ENCODE assay signal across 28 mouse cellular contexts in genomic region chr14:47521609-47522008, GRCm38 (mm10). TPM values are rescaled to one million over a fixed set of nuclear protein-coding genes. Genes with fewer than 3 reads are reported as not detected.
DNase-seq lines count a peak whose midpoint lies in the region; ATAC-seq and TF ChIP-seq lines count a peak whose summit lies in the region.
"Had no signal": no experiment of that assay in that cellular context is flagged by ENCODE, and none has a peak within 500 bp of the region (broad histone marks: within the 10 kb centered on the region; RNA-seq: fewer than 3 reads in every experiment).

No protein-coding gene starts in this region.

- no peaks in the 10 kb centered on the region for H3K9me3 ChIP-seq in liver, embryonic 15.5 days (replicated peaks)
- no peaks in the 10 kb centered on the region for H3K9me3 ChIP-seq in midbrain, embryonic 10.5 days (replicated peaks)
- H3K9me3 ChIP-seq: embryonic facial prominence, embryonic 12.5 days; forebrain, embryonic 12.5 days; hindbrain, embryonic 12.5 days; limb, embryonic 13.5 days; midbrain, embryonic 15.5 days; neural tube, embryonic 12.5 days had no signal

- 69% methylated on average over 1 of the region's 1 CpGs for whole genome bisulfite sequencing in bone marrow, adult 2 months
- WGBS in liver, embryonic 15.5 days (ENCODE audit: insufficient replicate concordance): 67% methylated on average over 1 of the region's 1 CpGs
- 91% methylated on average over 1 of the region's 1 CpGs for WGBS in midbrain, embryonic 10.5 days

- no peak for DNase-seq in layer of hippocampus, adult 2 months (ENCODE audit: low spot score in 2 of 2)
- no peak for DNase-seq in layer of hippocampus, adult 9-11 months
- no peak for DNase-seq in cerebellum, postnatal 10 days
- DNase-seq in left cerebral cortex, postnatal 14 days (ENCODE audit: low spot score in 2 of 2): no peak
- no peak for DNase-seq in midbrain, embryonic 10.5 days (ENCODE audit: low spot score)
- DNase-seq: adrenal gland, postnatal 10 days; B cell, adult 2 months; cerebellum, adult 11 months; cerebellum, adult 9-10 months; embryo, embryonic 11 days; forebrain, postnatal 0 days; gastrocnemius, postnatal 10 days; heart, postnatal 14 days; kidney, adult 8-10 months; kidney, postnatal 10 days; lung, embryonic 14.5 days; lung, postnatal 14 days; right cerebral cortex, postnatal 4 days had no signal

- TF ChIP-seq CTCF in layer of hippocampus, adult 2 months (conservative IDR thresholded peaks at IDR 0.05): no peak
- TF ChIP-seq CTCF in bone marrow, adult 2 months (IDR thresholded peaks at IDR 0.05; ENCODE audit: control insufficient read depth, insufficient read depth, low read length): no peak

- H3K4me3 ChIP-seq in layer of hippocampus, adult 2 months: no peak overlapping the region
- H3K4me3 ChIP-seq in bone marrow, adult 2 months (replicated peaks; ENCODE audit: control insufficient read depth, low read depth, low read length): no peak overlapping the region
- H3K4me3 ChIP-seq in liver, embryonic 15.5 days (replicated peaks): no peak overlapping the region
- H3K4me3 ChIP-seq in midbrain, embryonic 10.5 days: no peak overlapping the region
- H3K4me3 ChIP-seq: embryonic facial prominence, embryonic 12.5 days; forebrain, embryonic 12.5 days; hindbrain, embryonic 12.5 days; left cerebral cortex, adult 2 months; limb, embryonic 13.5 days; midbrain, embryonic 15.5 days; neural tube, embryonic 12.5 days had no signal

- H3K27me3 ChIP-seq in liver, embryonic 15.5 days: no peaks in the 10 kb centered on the region
- H3K27me3 ChIP-seq in midbrain, embryonic 10.5 days (ENCODE audit: low read depth, poor library complexity, severe bottlenecking): no peaks in the 10 kb centered on the region
- H3K27me3 ChIP-seq: embryonic facial prominence, embryonic 12.5 days; forebrain, embryonic 12.5 days; hindbrain, embryonic 12.5 days; limb, embryonic 13.5 days; midbrain, embryonic 15.5 days; neural tube, embryonic 12.5 days had no signal

- no peaks in the 10 kb centered on the region; the same call in 1 of the 2 replicates for H3K4me1 ChIP-seq in bone marrow, adult 2 months (ENCODE audit: control insufficient read depth, insufficient read depth, low read length)
- H3K4me1 ChIP-seq in liver, embryonic 15.5 days (replicated peaks): peaks cover 84% of the 10 kb centered on the region
- no peaks in the 10 kb centered on the region for H3K4me1 ChIP-seq in midbrain, embryonic 10.5 days
- H3K4me1 ChIP-seq: embryonic facial prominence, embryonic 12.5 days; forebrain, embryonic 12.5 days; hindbrain, embryonic 12.5 days; limb, embryonic 13.5 days; midbrain, embryonic 15.5 days; neural tube, embryonic 12.5 days had no signal

- peak; percentile 68 for ATAC-seq in erythroid progenitor cell, adult 5-6 weeks (replicated peaks; ENCODE audit: low FRiP score, poor library complexity, severe bottlenecking)
- ATAC-seq in liver, embryonic 15.5 days (ENCODE audit: insufficient read depth): peak; percentile 40
- ATAC-seq: forebrain, postnatal 0 days; midbrain, embryonic 15.5 days had no signal

- H3K36me3 ChIP-seq in liver, embryonic 15.5 days (replicated peaks): peaks cover 14% of the 10 kb centered on the region
- peaks cover under 1% of the 10 kb centered on the region; the same call in 1 of the 2 replicates for H3K36me3 ChIP-seq in midbrain, embryonic 10.5 days
- H3K36me3 ChIP-seq: embryonic facial prominence, embryonic 12.5 days; forebrain, embryonic 12.5 days; hindbrain, embryonic 12.5 days; midbrain, embryonic 15.5 days; neural tube, embryonic 12.5 days had no signal

- no peak for TF ChIP-seq POLR2A in bone marrow, adult 2 months (IDR thresholded peaks at IDR 0.05; ENCODE audit: borderline replicate concordance, control insufficient read depth, low read depth, low read length)

- H3K4me2 ChIP-seq in liver, embryonic 15.5 days: peak overlapping the region; percentile 55
- H3K4me2 ChIP-seq: embryonic facial prominence, embryonic 12.5 days; forebrain, embryonic 12.5 days; hindbrain, embryonic 12.5 days; limb, embryonic 13.5 days; lung, embryonic 14.5 days; midbrain, embryonic 15.5 days; neural tube, embryonic 12.5 days had no signal

- intact Hi-C loops in left cerebral cortex, postnatal 14 days (cut with DNase I): no loop called here

- peak overlapping the region; percentile 45 for H3K9ac ChIP-seq in liver, embryonic 15.5 days
- H3K9ac ChIP-seq: embryonic facial prominence, embryonic 12.5 days; forebrain, embryonic 12.5 days; forebrain, postnatal 0 days; hindbrain, embryonic 12.5 days; limb, embryonic 13.5 days; lung, embryonic 14.5 days; midbrain, embryonic 15.5 days; neural tube, embryonic 12.5 days had no signal

- peak overlapping the region; percentile 91 for H3K27ac ChIP-seq in layer of hippocampus, adult 2 months
- H3K27ac ChIP-seq in bone marrow, adult 2 months (ENCODE audit: control insufficient read depth, insufficient read depth, low read depth, low read length, poor library complexity): peak overlapping the region; percentile 19; the same call in 1 of the 2 replicates
- H3K27ac ChIP-seq in liver, embryonic 15.5 days (replicated peaks): peak overlapping the region; percentile 92
- H3K27ac ChIP-seq in midbrain, embryonic 10.5 days (replicated peaks): no peak overlapping the region
- H3K27ac ChIP-seq: embryonic facial prominence, embryonic 12.5 days; forebrain, embryonic 12.5 days; hindbrain, embryonic 12.5 days; left cerebral cortex, adult 2 months; limb, embryonic 13.5 days; midbrain, embryonic 15.5 days; neural tube, embryonic 12.5 days had no signal

RNA-seq across cellular contexts. Expression of gene Atg14, which starts 48.8 kb away (rescaled TPM):
- total RNA-seq in layer of hippocampus, adult 2 months (2021): 10 to 100 TPM; 19.7 to 20.9 TPM
- polyA plus RNA-seq in bone marrow, adult 2 months (2011; ENCODE audit: insufficient read depth, insufficient read length, low replicate concordance, missing spikeins): 3.3 and 9.8 TPM in 2 replicates
- total RNA-seq in erythroid progenitor cell, adult 5-6 weeks (2015; ENCODE audit: low replicate concordance): 1.7 and 4.0 TPM in 2 replicates
- total RNA-seq in erythroid progenitor cell, adult 5-6 weeks (2017; ENCODE audit: low replicate concordance): 3.5 and 13.0 TPM in 2 replicates
- 7.4 and 8.9 TPM in 2 replicates for polyA plus RNA-seq in liver, embryonic 15.5 days (2015; fragmentation: Nextera tagmentation; extraction: Ambion mirVana)
- 10 to 100 TPM; 15.2 to 15.4 TPM for total RNA-seq in left cerebral cortex, postnatal 14 days (2021)
- polyA plus RNA-seq in midbrain, embryonic 10.5 days (2016; fragmentation: Nextera tagmentation; extraction: Ambion mirVana): 14.7 and 17.4 TPM in 2 replicates
